Mouse (Mus musculus): ENCODE data around the gene Defb47. TPM values are rescaled to one million over a fixed set of nuclear protein-coding genes. Genes with fewer than 3 reads are reported as not detected.

Defb47 gene
- total RNA-seq, 2 experiments from 2014 or later: not detected

Other genes starting within 250 kb of the Defb47 start
- 10 to 100 TPM; 36.7 to 38.0 TPM for gene Ints6, start 236.9 kb upstream of the Defb47 start, total RNA-seq (2021)
- gene Wdfy2, start 160.4 kb upstream of the Defb47 start, total RNA-seq (2021): 10 to 100 TPM; 10.5 to 12.8 TPM
- not detected for gene Defb48, start 13.6 kb upstream of the Defb47 start, total RNA-seq (2021)
- not detected for gene Defb43, start 13.7 kb downstream of the Defb47 start, total RNA-seq (2021)
- not detected for gene Defb42, start 48.9 kb downstream of the Defb47 start, total RNA-seq (2021)
- not detected for gene Defb30, start 51.9 kb downstream of the Defb47 start, total RNA-seq (2021)